Mouse (Mus musculus): ENCODE results near the gene Atp8b2. TPM values are rescaled to one million over a fixed set of nuclear protein-coding genes. Genes with fewer than 3 reads are reported as not detected.
A peak's percentile ranks its signal among the peaks of the same experiment; 100 is the strongest.

Gene Atp8b2
- total RNA-seq, 2 experiments from 2014 or later: 39.5 to 45.4 TPM

DNA sequence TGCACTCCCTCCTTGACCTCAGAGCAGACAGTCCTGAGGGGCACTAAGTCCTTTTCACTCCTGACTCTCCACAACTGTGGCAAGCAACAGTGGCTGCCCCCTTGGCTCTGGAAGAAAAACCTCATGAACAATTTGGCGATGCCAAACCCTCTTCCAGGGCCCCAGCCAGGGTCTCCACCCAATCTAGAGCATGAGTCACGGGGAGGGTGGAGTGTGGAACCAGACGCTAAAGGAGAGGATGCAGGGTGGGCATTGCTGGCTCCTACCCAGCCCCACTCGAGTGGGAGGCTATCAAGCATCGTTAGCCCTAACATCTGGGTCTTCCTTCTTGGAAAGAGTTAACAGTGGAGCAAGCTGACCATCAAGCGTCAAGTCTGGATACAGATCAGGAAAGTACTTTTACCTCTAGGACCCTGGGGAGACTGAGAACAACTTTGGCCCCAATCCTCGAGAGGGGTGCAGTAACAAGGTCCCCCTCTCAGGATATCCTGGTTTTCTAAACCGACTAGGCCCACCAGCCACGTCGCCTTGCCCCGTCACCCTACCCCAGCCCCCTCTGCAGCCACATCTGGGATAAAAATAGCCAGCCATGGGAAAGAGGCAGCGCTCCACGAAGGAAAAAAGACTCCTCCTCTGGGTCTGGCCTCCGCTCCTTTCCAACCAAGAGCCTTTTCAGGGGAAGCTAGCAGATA lies 1.1 kb downstream of the Atp8b2 start:
- peak; percentile 48 to 62 for DNase-seq
- intact Hi-C loops (cut with DNase I): loop anchor here (5.0 kb wide), 2 partner anchors 100 to 180 kb away; no protein-coding TSS in a partner anchor

DNA sequence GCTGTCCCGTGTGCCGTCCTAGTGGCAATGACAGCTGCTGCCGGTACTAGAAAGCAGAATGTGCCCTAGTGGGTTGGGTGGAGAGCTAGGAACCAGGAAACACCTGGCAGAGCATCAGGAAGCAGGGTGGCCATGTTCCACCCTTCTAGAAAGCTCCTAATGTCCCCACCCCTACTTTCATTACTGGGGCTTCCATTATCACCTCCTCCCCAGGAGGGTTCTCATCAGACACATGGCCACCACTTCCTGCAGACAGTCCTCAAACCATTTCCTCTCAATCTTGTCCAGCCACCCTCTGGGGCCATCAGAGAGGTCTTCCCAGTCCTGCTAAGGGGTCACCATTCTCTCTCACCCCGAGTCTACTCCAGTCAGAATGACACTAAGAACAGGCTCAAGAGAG lies 1.9 kb downstream of the Atp8b2 start:
- DNase-seq: no peak
- intact Hi-C loops (cut with DNase I): loop anchor here (5.0 kb wide), 2 partner anchors 99 to 179 kb away; no protein-coding TSS in a partner anchor

DNA sequence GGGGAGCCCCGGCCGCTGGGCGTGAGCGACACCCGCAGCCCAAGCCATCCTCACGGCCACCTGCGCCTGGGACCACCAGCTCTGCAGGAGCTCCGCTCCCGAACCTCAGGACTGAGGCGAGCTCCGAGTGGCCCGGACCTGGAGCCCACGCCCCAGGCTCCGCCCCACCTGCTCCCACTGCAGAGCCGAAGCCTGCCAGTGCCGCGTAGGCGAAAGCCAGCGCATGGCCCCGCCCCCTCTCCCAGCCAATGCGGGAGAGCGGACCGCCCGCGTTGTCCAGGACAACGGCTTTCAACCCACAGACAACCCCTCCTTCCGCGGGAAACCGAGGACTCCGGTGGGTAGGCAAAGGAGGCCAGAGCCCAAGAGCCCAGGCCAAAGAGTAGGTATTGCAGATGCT lies 2.8 kb downstream of the Atp8b2 start:
- intact Hi-C loops (cut with DNase I): loop anchor here (5.0 kb wide), 2 partner anchors 98 to 178 kb away; no protein-coding TSS in a partner anchor
- DNase-seq: peak; percentile 93 to 94

DNA sequence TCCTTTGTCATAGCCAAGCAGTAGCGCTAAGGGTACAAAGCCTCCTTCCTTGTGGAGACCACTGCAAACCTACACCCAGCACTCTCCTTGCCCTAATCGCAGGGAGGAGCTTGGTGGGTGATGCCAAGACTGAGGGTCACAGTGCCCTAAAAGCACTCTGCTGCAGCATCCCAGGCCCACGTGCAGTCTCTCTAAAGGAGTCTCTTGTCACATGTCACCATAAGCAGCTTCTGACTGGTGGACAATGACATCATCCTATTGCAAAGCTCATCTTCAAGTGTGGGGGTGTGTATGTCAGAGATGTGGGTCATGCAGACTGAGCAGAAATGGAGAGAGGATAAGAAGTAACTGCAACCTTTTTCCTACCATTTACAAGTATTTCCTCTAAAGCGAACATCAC lies 3.9 kb downstream of the Atp8b2 start:
- intact Hi-C loops (cut with DNase I): no loop called here
- DNase-seq: no peak

DNA sequence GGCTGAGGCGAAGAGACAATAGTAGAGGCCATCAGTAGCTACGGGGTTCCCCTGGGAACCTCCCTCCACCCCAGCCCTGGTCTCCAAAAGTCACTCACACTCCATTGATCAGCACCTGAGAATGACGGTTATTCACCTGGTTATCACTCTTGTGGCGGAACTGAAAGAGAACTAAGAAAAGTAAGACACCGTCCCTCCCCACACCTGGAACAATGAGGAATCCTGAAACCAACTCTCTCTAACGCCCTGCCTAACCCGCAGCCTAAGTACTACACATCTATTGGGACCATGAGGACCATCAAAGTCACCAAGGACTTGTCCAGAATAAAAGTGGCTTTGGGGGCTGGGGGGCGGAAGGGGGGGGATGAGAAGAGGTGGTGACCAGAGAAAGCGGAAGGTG lies 5.4 kb downstream of the Atp8b2 start:
- DNase-seq: no peak
- intact Hi-C loops (cut with DNase I): no loop called here

DNA sequence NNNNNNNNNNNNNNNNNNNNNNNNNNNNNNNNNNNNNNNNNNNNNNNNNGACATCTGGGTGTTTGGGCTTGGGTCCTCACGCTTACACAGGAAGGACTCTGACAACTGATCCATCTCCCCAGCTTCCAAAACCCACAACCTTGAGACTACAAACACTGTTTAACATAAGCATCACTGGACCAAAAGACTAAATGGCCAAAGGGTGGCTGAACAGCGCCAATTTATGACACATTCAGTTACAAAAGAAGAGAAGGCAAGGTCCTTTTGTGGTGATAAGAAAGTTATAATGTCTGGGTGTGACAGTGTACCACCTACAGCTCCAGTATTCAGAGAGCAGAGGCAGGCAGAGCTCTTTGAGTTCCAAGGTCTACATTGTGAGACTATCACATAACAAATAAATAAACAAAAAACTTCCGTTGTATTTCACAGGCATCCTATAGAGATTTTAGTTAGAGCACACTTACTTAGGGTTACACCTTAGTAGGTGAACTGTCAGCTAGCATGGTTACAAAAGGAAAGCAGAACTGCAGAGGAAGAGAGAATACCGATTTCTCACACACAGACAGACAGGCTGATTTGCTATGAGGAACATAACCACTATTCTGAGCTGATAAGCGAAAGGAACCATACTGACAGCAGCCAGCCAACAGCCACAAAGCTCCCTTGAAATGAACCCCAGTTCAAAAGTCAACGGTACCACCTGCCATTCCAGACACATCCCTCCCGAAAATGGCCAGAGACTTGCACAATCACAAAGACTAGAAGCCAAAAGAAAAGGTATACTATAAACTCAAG lies 6.9 kb downstream of the Atp8b2 start:
- intact Hi-C loops (cut with DNase I): no loop called here
- no peak for DNase-seq

DNA sequence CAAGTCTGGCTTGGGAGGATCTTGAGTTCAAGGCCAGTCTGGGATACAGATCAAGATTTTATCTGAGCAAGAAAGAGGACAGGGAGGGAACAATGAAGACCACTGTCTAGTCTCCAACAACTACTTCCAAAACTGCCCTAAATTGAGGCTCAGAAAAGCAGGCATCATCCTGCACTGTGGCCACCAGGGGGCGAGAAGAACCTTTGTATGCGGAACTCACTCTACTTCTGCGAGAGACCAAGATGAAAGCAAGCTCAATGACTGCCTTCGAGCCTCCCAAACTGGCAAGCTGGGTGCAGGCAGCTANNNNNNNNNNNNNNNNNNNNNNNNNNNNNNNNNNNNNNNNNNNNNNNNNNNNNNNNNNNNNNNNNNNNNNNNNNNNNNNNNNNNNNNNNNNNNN lies 9.9 kb downstream of the Atp8b2 start:
- DNase-seq: peak; percentile 77 to 85
- intact Hi-C loops (cut with DNase I): loop anchor here (1.0 to 2.0 kb wide), 2 partner anchors 11 to 125 kb away; no protein-coding TSS in a partner anchor

DNA sequence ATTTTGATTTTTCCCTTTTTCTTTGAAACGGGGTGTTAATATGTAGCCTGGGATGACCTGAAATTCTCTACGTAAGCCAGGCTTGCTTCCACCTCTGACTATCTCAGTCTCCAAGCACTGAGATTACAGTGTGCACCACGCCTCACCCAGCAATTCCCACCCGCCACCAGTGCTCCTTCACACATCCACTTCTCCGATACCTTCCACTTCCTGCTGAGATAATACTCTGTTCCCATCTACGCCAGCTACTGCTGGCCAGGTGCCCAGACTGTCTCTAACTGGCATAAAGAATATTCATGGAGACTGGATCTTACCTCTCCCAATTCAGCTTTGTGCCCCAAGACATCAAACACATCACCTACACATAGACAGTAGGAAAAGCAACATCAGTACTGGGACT lies 14.7 kb downstream of the Atp8b2 start:
- DNase-seq: no peak
- intact Hi-C loops (cut with DNase I): no loop called here

DNA sequence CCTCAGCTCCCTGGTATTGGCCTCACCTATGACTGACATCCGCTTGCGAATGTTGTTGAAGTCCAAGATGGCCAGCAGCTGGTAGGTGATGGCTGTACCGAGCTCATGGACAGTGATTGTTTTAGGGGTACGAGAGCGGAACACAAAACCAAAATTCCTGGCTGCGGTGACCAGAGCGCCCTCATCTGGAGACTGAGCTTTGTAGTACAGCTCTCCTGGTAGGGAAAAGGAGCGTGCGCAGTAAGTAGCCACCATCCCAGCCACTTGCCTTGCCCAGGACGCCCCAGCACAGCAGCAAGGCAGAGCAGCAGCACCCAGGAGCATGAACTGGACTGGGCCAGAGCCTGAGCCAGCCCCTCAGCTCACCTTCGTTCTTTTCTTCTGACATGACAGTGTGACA lies 15.3 kb downstream of the Atp8b2 start:
- DNase-seq: no peak
- intact Hi-C loops (cut with DNase I): no loop called here

DNA sequence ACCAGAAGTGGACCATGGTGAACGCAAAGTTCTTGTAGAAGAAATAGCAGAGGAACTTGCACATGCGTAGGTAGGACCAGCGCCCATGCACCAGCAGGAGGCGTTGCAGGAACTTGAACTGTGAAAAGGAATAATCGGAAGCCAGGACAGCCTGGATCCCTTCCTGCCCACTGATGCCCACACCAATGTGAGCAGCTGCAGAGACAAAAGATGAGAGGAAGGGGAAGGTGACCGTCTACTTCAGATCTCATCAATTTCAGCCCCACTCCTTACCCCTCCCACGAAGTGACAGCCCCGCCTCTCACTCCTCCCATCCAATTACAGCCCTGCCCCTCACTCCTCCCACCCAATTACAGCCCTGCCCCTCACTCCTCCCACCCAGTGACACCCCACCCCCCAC lies 18.3 kb downstream of the Atp8b2 start:
- no peak for DNase-seq
- intact Hi-C loops (cut with DNase I): no loop called here

DNA sequence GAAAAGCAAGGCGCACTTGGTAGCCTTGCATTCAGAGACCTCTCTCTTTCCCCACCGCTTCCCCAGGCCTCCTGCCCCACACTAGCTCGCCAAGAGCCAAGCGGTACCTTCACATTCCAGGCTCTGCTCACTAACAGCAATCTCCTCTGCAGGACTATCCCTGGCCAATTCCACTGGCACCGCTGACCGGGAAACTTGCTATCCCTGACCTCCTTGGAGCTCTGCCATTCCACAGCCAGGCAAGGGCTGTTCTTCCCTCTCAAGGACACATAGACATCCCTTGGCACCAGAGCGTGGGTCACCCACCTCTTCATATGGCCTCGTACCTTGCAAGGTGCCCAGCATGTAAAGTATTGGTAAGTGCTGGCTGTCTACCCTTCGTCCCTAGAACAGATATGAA lies 20.4 kb downstream of the Atp8b2 start:
- intact Hi-C loops (cut with DNase I): no loop called here
- peak; percentile 38 to 57 for DNase-seq

DNA sequence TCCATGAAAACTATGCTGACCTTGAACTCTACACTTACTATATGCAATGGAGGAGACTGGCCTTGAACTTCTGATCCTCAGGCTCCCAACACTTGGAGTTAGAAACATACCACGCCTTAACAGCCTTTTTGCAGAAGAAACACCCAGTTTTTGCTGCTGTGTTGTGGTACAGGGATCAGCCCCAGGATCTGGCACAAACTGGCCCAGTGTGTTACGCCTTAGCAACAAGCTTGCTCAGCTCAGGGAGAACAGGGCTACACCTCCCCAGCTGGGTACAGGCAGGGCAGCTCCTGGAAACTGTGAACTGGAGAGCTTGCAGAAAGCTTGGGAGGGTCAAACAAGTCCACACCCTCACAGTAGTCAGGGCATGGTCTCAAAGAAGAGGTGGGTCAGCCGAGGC lies 26.8 kb downstream of the Atp8b2 start:
- intact Hi-C loops (cut with DNase I): no loop called here
- no peak for DNase-seq

DNA sequence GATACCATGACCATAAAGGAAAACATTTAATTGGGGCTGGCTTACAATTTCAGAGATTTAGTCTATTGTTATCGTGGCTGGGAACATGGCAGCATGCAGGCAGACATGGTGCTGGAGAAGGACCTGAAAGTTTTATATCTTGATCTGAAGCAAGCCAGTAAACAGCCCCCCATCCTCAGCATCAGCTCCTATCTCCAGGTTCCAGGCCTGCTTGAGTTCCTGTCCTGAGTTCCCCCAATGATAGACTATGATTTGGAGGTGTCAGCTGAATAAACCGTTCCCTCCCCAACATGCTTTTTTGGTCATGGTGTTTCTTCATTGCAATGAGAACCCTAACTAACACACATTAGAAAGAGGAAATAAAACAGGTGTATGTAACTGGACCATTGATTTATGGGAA lies 30.4 kb downstream of the Atp8b2 start:
- DNase-seq: no peak
- intact Hi-C loops (cut with DNase I): no loop called here

DNA sequence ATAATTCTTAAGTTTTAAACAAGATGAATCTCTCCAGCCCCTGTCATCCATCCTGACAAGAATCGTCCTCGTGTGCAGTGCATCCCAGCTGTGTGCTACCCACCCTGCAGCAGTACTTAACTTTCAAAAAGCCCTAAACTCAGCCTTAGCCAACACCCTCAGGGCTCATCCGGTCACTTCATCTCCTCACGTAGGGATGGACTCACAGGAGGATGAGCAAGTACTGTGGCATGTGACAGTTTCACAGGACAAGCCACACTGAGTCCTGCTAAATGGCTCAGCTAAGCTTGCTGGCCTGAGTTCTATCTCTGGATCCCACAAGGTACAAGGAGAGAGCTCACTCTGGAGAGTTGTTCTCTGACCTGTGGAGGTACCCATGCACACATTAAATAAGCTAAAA lies 34.4 kb downstream of the Atp8b2 start:
- intact Hi-C loops (cut with DNase I): no loop called here

DNA sequence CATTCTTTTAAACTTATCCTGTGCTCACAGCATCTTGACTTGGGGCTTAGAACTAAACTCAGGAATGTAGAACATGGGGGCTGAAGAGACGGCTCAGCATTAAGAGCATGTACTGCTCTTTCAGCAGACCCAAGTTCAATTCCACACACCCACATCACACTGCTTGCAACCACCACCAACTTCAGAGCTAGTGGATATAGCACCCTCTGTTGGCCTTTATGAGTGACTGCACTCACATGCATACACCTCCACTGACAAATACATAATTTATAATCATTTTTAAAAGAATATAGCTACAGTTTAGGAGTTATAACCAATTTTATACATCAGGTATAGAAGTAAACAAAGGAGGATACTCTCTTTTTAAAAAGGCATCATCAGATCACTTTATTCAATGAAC lies 36.9 kb downstream of the Atp8b2 start:
- intact Hi-C loops (cut with DNase I): no loop called here
- DNase-seq: no peak

More for the DNA sequence above, 34.4 kb downstream of the Atp8b2 start:
- no peak for DNase-seq

DNA sequence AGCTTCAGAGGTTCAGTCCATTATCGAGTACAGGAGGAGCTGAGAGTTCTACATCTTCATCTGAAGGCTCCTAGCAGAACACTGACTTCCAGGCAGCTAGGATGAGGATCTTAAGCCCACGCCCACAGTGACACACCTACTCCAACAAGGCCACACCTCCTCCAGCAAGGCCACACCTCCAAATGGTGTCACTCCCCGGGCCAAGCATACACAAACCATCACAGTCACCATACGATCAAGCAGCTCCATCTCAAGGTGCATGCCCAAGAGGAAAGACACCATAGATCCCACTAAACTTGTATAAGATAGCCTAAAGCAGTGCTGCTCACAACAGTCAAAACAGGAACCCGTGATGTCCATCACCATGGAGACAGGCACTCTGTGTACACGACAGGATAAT lies 42.6 kb downstream of the Atp8b2 start:
- intact Hi-C loops (cut with DNase I): loop anchor here (5.0 kb wide), 1 partner anchor 103 kb away; no protein-coding TSS in a partner anchor
- DNase-seq: no peak

DNA sequence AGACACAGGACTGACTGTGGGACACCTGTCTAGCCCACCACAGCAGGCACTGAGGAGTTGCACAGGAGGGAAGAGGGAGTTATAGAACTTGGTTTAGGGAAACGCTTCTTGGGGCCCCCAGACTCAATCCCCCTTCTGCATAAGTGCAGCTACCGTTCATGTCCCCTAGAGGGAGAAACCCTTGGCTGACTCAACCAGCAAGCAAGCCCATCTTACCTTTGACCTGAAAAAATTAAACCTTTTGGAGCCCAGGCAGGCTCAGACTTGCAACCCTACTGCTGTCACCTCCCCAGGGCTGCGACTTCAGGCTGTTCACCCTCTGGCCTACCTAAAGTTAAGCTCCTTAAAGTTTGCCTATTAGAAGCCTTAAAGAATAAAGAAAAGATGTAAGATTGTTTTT lies 45.9 kb downstream of the Atp8b2 start:
- no peak for DNase-seq
- intact Hi-C loops (cut with DNase I): no loop called here

DNA sequence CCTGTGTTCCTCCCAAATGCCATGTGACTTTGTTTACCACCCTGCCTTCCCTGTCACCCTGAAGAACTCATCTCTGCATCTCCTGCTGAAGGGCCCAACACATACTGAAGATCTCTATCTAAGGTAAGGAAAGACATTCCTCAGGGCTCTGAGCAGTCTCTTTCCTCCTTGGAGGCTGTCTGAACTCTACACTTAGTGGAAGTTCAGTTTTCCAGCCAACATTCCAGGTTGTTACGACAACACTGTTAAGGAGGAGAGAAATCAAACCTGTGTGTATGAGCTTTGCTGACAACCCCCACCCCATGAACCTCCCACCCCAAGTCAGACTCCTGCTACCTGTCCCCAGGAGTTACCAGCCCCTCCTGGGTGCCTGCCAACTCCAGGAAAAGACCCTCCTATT lies 46.7 kb downstream of the Atp8b2 start:
- DNase-seq: no peak
- intact Hi-C loops (cut with DNase I): no loop called here

DNA sequence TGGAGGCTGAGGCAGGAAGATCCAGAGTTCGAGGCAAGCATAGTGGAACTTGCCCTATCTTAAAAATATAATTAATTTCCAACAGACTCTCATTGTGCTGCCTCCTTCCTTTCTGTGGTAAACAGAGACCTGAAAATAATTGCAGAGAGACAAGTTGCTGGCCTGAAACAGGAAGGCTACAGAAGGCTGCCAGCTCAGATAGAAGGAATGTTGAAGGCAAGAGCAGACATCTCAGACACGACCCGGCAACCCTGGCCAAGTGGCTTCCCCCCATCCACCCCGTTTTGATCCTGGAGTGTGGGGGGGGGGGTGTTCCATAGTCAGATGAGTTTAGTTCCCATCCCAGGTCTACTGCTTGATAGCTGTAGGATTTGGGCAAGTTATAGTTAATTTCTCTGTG lies 48.6 kb downstream of the Atp8b2 start:
- intact Hi-C loops (cut with DNase I): loop anchor here (5.0 kb wide), 1 partner anchor 37 kb away; no protein-coding TSS in a partner anchor

DNA sequence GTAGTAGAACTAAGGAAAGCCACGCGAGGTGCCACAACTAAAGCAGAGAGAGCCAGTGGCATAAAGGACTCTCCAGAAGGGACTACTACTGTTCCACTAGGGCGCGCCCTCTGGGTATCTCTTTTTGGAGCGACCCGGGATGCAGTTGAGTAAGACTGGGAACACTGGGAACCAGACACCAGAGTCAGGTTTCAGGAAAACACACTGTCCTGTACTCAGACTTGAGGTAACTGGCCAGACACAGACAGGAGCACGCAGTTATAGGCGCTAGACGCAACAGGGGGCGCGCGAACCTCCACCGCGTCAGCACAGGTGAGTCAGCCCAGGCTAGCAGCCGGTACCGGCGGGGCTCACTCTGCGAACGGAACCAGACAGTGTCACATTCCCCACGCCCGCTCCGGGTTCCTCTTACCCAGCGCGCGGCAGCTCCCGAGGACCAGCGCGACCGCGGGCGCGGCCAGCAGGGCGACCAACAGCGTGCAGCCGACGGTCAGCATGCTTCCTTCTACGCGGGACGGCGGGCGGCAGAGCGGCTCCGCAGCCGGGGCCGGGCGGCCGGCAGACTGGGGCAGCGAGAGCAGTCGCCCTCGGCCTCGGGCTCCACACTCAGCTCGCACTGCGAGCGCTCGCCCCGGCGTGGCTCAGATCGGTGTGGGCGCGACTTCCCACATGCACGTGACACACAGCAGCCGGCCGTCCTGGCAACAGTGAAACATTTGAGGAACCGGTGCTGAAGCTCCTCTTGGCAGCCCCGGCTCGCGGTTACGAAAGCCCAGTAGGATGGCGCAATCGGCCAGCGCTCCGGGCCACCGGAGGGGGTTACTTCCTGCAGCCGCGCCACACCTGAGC lies 50.5 kb downstream of the Atp8b2 start, which contains the start of gene Il6ra:
Gene Il6ra (minus strand): TSS at position 654 of the 849 bp plus-strand sequence.
- intact Hi-C loops (cut with DNase I): loop anchor here (2.0 to 5.0 kb wide), 2 partner anchors 35 to 52 kb away; no protein-coding TSS in a partner anchor
- peak; percentile 90 to 91 for DNase-seq

More for the DNA sequence above, 48.6 kb downstream of the Atp8b2 start:
- no peak for DNase-seq
